Mouse (Mus musculus) cerebellum, adult 9-11 months (tissue): ENCODE results near the gene Hacd1.

Experiments used
- DNase-seq: peaks from one replicate; pipeline ENCODE4 v3.0.0; 2022

The Hacd1 gene

DNA sequence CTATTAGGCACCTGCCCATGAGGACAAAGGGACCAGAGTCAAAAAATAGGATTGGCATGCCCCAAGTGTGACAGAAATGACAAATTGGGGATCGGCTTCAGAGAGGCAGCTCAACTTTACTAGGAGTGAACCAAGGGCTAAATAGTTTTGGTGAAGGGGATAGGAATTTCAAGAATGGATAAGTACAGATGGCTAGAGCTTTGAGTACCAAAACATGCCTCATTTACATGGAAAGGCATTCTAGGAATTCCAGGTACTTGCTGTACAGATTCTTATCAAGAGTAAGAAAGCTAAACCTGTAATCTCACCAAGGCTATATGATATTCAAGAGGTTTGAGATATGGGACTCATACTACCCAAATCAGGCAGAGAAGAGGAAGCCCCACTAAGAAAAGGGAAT, 95.8 kb downstream of the Hacd1 start:
- no peak for DNase-seq

DNA sequence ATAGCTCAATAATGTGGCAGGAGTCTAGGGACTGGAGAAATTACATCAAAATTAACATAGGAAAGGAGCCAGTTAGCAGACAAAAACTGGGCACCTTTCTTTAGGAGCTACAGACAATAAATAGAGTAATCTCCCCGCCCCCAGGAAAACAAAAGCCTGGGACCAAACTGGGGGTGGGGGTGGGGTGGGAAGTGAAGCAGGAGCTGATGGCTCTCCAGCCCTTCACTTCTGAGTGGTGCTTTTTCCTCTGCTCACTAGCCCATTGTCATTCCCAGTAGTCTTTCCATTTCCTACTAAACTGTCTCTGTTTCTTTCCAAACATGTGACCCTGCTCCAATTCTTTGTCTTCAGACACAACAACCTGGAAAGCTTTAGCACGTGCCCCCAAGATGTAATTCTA, 99.5 kb downstream of the Hacd1 start:
- DNase-seq = no peak

DNA sequence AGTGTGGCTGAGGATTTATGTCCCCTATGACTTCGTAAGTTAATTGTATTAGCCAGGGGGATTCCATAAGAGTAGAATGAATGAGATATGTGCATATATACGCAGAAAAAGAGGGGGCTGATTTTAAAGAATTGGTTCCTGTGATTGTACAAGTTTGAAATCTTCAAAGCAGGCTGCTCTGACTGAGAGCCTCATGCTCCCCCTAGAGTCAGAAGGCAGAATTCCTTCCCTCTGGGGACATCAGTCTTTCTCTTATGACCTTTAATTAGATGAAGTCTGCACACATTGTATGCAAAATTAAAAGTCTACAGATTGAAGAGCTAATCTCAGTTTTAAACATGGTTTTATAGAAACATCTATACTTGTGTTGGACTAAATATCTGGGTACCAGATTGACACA, 117.8 kb downstream of the Hacd1 start:
- DNase-seq = no peak

DNA sequence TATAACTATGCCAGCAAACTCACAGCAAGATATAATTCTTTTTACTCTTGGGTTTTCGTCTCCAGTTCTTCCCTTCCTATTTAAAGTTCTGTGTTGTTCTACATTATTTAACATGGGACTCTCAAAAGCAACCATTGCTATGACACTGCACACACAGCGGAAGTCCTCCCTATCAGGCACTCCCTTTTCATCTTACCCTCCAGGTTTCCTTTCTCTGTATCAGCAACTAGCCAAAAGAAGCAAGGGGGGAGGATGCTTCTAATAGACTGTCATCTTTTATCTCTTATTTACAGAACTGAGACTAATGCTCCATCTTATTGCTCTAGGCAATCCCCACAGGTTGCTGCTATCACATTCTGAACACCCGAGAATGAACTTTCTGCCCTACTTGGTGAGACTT, 120.6 kb downstream of the Hacd1 start:
- no peak for DNase-seq

DNA sequence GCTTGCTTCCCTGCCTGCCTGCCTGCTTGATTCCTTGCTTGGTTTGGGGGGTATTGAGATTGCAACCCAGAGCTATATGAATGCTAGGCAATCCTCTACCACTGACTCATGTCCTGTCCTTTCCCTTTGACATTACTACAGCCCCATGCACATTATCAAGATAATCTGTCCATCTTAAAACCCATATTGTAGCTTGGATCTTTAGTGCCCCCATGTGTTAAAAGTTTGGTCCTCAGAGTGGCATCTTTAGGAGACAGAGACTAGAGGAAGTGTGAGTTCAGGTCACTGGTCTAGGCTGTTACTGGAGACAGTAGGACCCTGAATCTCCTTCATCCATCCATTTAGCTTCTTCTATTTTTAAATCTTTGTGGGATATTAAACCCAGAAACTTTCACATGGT, 123.7 kb downstream of the Hacd1 start:
- DNase-seq = no peak

DNA sequence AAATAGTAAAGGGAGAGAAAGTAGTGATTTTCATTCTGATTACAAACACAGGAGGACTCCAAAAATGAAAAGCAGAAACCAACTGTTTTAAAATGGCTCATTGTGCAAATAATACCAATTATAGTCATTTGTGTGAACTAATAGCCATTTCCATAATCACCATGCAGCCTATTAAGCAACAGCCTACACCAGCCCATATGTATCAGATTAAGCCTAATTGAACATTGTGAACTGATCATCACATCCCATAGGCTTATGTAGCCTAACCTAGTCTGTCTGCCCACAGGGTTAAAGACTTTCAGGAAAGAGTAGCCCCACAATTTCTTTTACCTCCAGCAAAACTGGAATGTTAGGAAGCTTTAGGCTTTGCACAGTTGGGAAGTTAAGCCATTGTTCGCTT, 125.2 kb downstream of the Hacd1 start:
- DNase-seq = no peak

DNA sequence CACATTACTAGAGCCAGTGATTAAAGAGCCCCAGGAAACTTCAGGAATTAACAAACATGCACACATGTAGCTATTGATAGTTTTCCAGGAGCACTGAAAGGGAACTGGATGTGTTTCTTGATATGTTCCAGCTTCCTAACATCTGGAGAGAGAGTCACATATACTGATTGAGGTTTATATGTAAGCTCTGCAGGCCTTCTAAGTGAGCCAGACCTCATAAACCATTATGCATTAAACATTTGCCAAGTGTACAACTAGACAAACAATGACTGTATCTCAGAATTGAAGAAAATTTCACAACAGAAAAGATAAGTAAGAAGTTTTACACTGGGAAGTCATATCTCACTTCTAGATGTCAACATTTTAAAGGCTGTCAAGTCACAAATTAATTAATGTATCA, 167.4 kb downstream of the Hacd1 start:
- DNase-seq = no peak

DNA sequence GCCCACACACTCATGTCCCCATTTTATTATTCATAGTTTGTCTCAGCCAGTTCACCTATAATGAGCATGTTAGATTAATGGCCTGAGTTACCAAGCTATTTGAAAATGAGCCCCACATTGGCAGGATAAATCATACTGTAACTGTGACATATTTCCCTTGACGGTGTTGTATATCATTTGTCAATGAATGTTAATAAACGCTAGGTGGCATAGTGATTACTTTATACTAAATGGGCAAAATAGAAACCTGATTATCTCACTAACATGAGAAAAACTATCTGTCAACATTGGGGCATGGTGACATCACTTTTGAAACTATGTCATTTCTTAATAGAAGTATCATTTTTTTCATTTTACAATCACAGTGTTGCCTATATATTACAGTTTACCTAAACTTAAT, 198.5 kb downstream of the Hacd1 start:
- no peak for DNase-seq

DNA sequence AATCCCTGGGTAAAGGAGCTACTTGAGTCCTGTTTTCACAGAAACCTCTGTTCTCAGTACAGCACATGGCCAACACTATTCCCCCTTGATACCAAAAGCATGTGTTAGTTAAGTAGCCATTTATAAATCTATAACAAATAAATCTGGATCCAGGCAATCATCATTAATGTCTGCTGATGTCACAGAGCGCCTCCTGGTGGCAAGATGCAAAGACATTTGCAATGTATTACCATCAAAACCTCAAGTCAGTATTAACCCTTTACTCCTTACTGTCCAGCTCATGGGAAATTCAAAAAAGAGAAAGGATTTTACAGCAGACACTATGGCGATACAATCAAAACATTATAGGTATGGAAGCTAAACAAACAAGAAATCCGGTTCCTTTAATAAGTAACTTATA, 200.4 kb downstream of the Hacd1 start:
- no peak for DNase-seq

DNA sequence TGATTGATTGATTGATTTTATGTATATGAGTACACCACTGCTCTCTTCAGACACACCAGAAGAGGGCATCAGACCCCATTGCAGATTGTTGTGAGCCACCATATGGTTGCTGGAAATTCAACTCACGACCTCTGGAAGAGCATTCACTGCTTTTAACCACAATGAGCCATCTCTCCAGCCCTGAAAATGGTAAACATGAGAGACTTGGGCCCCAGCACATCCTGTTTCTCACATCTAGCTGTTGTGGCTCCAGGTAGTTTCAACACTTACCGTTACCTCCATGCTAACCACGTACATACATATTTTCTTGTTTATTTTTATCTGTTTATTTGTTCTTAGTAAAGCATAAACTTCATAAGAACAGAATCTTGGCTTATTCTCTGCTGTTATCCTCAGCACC, 219.6 kb downstream of the Hacd1 start:
- no peak for DNase-seq

DNA sequence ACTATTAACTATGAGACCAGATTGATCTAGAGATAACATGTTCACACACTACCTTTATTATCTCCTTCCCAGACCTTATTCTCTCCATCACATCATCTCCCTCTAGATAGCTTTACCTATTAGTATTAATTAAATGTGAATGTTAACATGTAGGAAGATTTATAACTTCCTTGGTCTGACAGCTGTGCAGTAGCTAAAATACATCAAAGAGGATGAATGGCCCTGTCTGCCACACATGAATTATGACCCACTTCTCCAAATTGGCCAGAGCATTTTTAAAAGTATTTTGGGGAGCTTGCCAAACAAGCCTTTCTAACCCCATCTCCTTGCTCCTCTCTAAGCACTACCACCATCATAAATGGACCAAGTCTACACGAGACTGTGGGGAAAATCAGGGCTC, 220.9 kb downstream of the Hacd1 start:
- no peak for DNase-seq

DNA sequence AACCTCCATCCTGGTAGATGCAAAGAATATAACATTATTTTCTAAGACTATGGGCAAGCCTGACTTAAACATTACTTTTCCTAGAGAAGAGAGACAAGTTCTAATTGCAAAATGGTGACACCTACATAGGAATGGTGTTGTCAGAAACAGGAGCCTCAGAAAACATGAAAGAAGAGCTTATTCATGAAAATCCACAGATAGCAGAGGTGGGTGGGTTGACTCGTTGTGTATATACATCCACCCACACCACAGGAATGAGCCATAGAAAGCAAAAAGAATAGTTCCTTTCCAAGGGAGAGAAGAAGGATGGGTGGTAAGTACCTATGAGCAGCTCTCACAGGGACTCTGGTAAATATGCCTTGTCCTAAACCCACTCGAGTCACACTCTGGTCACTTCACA, 239.3 kb downstream of the Hacd1 start:
- DNase-seq = no peak

DNA sequence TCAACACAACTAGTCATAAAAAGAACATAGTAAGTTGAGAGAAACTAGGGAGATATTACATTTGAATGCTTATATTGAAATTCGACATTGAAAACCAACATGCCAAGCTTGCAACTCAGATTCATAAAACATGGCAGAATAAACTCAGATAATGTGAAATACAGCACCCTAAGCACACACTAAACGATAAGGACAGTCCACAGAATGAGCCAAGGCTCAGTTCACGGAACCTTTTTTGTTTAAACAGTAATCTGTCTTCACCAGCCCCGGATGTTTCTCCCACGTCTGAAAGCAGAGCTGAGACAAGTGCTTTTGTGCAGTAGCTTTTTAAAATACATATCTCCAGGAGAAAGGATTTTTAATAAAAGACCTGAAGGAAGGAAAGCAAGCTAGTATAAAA, 247.3 kb downstream of the Hacd1 start:
- DNase-seq = no peak

DNA sequence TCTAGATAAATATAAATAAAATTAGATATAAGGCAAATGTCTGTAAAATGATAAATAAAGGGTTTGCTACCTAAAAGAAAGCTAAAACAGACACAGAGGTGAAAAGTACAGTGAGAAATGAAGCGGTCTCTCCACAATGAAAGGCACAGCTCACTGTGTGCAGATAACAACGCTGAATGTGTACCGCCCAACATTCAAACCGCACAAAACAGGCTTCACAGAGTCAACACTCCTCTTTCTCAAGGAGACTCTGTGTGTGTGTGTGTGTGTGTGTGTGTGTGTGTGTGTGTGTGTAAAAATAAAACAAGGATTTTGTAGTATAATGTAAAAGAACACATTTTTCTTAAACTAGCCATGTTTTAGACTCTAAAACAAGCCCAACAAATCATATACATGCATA, 247.9 kb downstream of the Hacd1 start:
- DNase-seq = no peak

DNA sequence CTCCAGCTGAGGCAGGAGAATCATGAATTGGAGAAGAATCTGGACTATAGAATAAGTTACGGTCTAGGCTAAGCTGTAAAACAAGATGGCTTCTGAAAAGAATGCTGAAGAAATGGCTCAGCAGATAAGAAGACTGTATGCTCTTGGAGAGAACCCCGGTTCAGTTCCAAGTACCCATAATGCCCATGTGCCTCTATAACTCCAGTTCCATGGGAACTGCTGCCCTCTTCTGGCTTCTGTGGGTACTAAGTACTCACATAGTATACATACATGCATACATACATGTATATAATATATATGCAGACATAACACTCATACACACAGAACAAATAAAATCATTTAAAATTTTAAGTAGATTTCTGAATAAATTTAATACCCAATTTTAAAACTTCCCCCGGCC, 249.8 kb downstream of the Hacd1 start:
- no peak for DNase-seq

DNA sequence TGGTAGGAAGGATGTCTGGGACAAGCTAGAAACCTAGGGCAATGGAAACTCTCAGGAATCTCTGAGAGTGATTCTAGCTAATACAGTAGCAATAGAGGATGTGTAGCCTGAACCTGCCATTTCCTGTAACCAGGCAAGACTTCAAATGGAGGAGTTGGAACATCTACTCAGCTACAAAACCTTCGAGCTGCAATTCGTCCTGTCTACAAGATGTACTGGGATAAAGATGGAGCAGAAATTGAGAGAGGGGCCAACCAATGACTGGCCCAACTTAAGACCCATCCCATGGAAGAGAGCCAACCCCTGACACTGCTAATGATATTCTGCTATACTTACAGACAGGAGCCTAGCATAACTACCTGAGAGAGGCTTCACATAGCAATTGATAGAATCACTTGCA, 255.3 kb downstream of the Hacd1 start:
- no peak for DNase-seq
